Mouse (Mus musculus): ENCODE results near the gene Aurka.

DNA sequence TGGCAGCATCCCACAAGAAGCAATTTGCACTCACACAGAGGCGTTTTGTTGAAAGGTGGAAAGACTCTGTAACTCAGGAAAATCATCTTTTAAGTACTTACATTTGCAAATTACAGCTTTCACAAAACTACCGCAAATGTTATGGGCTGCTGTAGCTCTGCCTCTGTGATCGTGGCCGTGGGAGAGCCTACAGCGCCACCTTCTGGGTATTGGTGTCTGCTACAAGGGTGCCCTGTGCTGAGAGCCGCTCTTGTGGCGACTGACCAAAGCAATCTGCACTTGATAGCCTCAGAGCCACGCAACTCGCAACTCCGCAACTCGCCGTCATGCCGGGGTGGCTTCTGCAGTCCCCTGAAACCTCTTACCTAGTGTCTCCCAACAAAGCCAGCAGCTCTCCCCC, 41.2 kb downstream of the Aurka start:
- TF ChIP-seq ZNF384 (IDR thresholded peaks at IDR 0.05; ENCODE audit: low read depth, low read length) (no peak), MAFK (IDR thresholded peaks at IDR 0.05; ENCODE audit: insufficient read depth, low read depth, low read length) (no peak), ZC3H11A (IDR thresholded peaks at IDR 0.05; ENCODE audit: borderline replicate concordance, low read depth, low read length) (peak; percentile 89), HCFC1 (IDR thresholded peaks at IDR 0.05; ENCODE audit: borderline replicate concordance, insufficient read depth, low read length) (no peak)
